Mouse (Mus musculus) liver, adult 2 months (tissue): ENCODE measurements at regions not wholly inside any gene's neighbourhood (a gene's known extent, or its start where the extent isn't known, plus 50 kb on each side); places are given as distances from the start of the nearest gene placed in this dataset.
A peak's percentile ranks its signal among the peaks of the same experiment; 100 is the strongest.

Experiments used
- DNase-seq: peaks from one replicate; pipeline ENCODE4 v3.0.0-alpha.2; 2011; ENCODE audit warnings: low read depth, low spot score; ENCODE audit errors: extremely low read depth
- H3K27ac ChIP-seq: fragments of 200-500 bp; replicated peaks from 2 replicates; pipeline ENCODE4 v1.5.1; 2012; ENCODE audit warnings: low read depth, mild to moderate bottlenecking, control low read depth, inconsistent platforms, low read length; ENCODE audit not compliant: insufficient read depth
- H3K27me3 ChIP-seq: fragments of 200-500 bp; 2 replicates; pipeline ENCODE4 v1.6.1; 2012; ENCODE audit warnings: mild to moderate bottlenecking, moderate library complexity, low read length, inconsistent platforms; ENCODE audit not compliant: control insufficient read depth, insufficient read depth
- H3K36me3 ChIP-seq: fragments of 200-500 bp; 2 replicates; pipeline ENCODE4 v1.6.1; 2012; ENCODE audit warnings: low read length, inconsistent platforms; ENCODE audit not compliant: control insufficient read depth, insufficient read depth
- H3K4me1 ChIP-seq: fragments of 200-500 bp; 2 replicates; pipeline ENCODE4 v1.6.1; 2011; ENCODE audit warnings: low read length; ENCODE audit not compliant: control insufficient read depth, insufficient read depth
- H3K4me3 ChIP-seq: fragments of 200-500 bp; 2 replicates; pipeline ENCODE4 v1.5.1; 2011; ENCODE audit warnings: low read depth, mild to moderate bottlenecking, control low read depth, low read length, moderate library complexity; ENCODE audit not compliant: insufficient read depth
- H3K79me2 ChIP-seq: fragments of 200-500 bp; 2 replicates; pipeline ENCODE4 v1.6.1; 2012; ENCODE audit warnings: inconsistent platforms, mild to moderate bottlenecking, low read length, moderate library complexity; ENCODE audit not compliant: control insufficient read depth, insufficient read depth
- H3K9ac ChIP-seq: fragments of 200-500 bp; 2 replicates; pipeline ENCODE4 v1.6.1; 2012; ENCODE audit warnings: low read depth, mild to moderate bottlenecking, control low read depth, inconsistent platforms, low read length
- CTCF ChIP-seq: fragments of 200-500 bp; IDR thresholded peaks from 2 replicates; pipeline ENCODE4 v1.5.1; 2011; ENCODE audit warnings: low read depth, low read length, control low read depth
- POLR2A ChIP-seq: fragments of 200-500 bp; IDR thresholded peaks from 2 replicates; pipeline ENCODE4 v1.6.1; 2011; ENCODE audit warnings: low read length, control low read depth; ENCODE audit not compliant: insufficient read depth; ENCODE audit errors: extremely low read depth
- WGBS: fragments of 180-500 bp; shearing (Covaris S2); methylation state at CpG from one replicate; pipeline ENCODE4 v1.1.7; 2018; 5-methylcytosine and 5-hydroxymethylcytosine counted together

GRCm38 (mm10) chr15:28126846-28127245 is 76.7 kb upstream of the Dnah5 start:
- no peak for DNase-seq
- no peak overlapping the region for H3K27ac ChIP-seq
- H3K4me1 ChIP-seq = no peaks in the 10 kb centered on the region
- no peak overlapping the region for H3K4me3 ChIP-seq
- no peak overlapping the region for H3K9ac ChIP-seq
- H3K36me3 ChIP-seq = no peaks in the 10 kb centered on the region
- H3K27me3 ChIP-seq = no peaks in the 10 kb centered on the region
- 75% methylated on average over 3 of the region's 3 CpGs for WGBS
- TF ChIP-seq POLR2A (no peak), CTCF (no peak)
- H3K79me2 ChIP-seq = no peaks in the 10 kb centered on the region

GRCm38 (mm10) chr15:28129536-28129935 is 74.0 kb upstream of the Dnah5 start:
- DNase-seq = peak; percentile 50
- Histone ChIP-seq H3K4me3 (no peak overlapping the region), H3K36me3 (no peaks in the 10 kb centered on the region), H3K9ac (no peak overlapping the region), H3K4me1 (no peaks in the 10 kb centered on the region), H3K27me3 (no peaks in the 10 kb centered on the region), H3K79me2 (no peaks in the 10 kb centered on the region), H3K27ac (no peak overlapping the region)
- TF ChIP-seq CTCF = no peak
- no peak for TF ChIP-seq POLR2A
- 85% methylated on average over 7 of the region's 7 CpGs for WGBS

- no peak for DNase-seq
- TF ChIP-seq POLR2A (no peak), CTCF (no peak)
- H3K27ac ChIP-seq = no peak overlapping the region
- H3K27me3 ChIP-seq = no peaks in the 10 kb centered on the region
- WGBS = 92% methylated on average over 4 of the region's 4 CpGs
- no peaks in the 10 kb centered on the region for H3K79me2 ChIP-seq
- no peaks in the 10 kb centered on the region for H3K4me1 ChIP-seq
- no peak overlapping the region for H3K9ac ChIP-seq
- no peak overlapping the region for H3K4me3 ChIP-seq
- H3K36me3 ChIP-seq = no peaks in the 10 kb centered on the region
Observed at GRCm38 (mm10) chr15:28131546-28131945, 72.0 kb upstream of the Dnah5 start.

- Histone ChIP-seq H3K36me3 (no peaks in the 10 kb centered on the region), H3K4me1 (no peaks in the 10 kb centered on the region), H3K79me2 (no peaks in the 10 kb centered on the region), H3K4me3 (no peak overlapping the region), H3K27ac (no peak overlapping the region), H3K27me3 (no peaks in the 10 kb centered on the region), H3K9ac (no peak overlapping the region)
- DNase-seq = no peak
- TF ChIP-seq CTCF = no peak
- 69% methylated on average over 10 of the region's 10 CpGs for WGBS
Observed at GRCm38 (mm10) chr15:28133171-28133810, 70.3 kb upstream of the Dnah5 start.

- 88% methylated on average over 2 of the region's 2 CpGs for WGBS
- Histone ChIP-seq H3K4me1 (no peaks in the 10 kb centered on the region), H3K79me2 (no peaks in the 10 kb centered on the region), H3K27me3 (no peaks in the 10 kb centered on the region), H3K27ac (no peak overlapping the region), H3K36me3 (no peaks in the 10 kb centered on the region), H3K9ac (no peak overlapping the region), H3K4me3 (no peak overlapping the region)
- TF ChIP-seq POLR2A (no peak), CTCF (no peak)
- DNase-seq = no peak
Observed at GRCm38 (mm10) chr15:28134206-28134605, 69.3 kb upstream of the Dnah5 start.

GRCm38 (mm10) chr15:28138806-28139205 is 64.7 kb upstream of the Dnah5 start:
- no peak overlapping the region for H3K9ac ChIP-seq
- no peaks in the 10 kb centered on the region for H3K36me3 ChIP-seq
- no peak for DNase-seq
- WGBS = 80% methylated on average over 2 of the region's 2 CpGs
- no peaks in the 10 kb centered on the region for H3K27me3 ChIP-seq
- no peaks in the 10 kb centered on the region for H3K4me1 ChIP-seq
- H3K27ac ChIP-seq = no peak overlapping the region
- H3K79me2 ChIP-seq = no peaks in the 10 kb centered on the region
- TF ChIP-seq POLR2A (no peak), CTCF (no peak)
- no peak overlapping the region for H3K4me3 ChIP-seq
